In the genomic region with DNA sequence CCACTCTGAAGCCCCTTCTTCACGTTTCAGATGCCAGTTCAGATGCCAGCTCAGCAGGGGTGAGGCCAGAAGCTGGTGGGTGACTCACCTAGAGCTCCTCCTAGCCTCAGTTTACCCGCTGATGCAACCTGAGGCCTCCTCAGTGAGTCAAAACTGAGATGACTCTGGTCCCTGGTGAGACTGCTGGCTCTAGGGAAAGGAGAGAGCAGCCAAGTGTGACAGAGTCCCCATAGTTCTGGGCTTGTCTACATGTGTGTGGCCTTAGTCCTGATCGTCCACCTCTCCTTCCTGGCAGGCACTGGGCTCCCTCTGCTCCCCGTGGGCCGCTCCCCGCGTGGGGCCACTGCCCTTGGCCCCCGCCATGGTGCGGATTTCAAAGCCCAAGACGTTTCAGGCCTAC, we compare ENCODE assay signal across 8 mouse cellular contexts. TPM values are rescaled to one million over a fixed set of nuclear protein-coding genes. Genes with fewer than 3 reads are reported as not detected.
DNase-seq lines count a peak whose midpoint lies in the region; ATAC-seq and TF ChIP-seq lines count a peak whose summit lies in the region.

No protein-coding gene starts in this region.

- H3K36me3 ChIP-seq in lung, embryonic 15.5 days = peaks cover 9% of the 10 kb centered on the region; the same call in 1 of the 2 replicates
- H3K36me3 ChIP-seq in limb, embryonic 14.5 days (ENCODE audit: control insufficient read depth, insufficient read depth, low read length) = peaks cover 7% of the 10 kb centered on the region; the same call in 1 of the 2 replicates
- H3K36me3 ChIP-seq in stomach, postnatal 0 days (ENCODE audit: control insufficient read depth, insufficient read depth, low read length) = no peaks in the 10 kb centered on the region

- TF ChIP-seq POLR2A in limb, embryonic 14.5 days (IDR thresholded peaks at IDR 0.05; ENCODE audit: borderline replicate concordance, extremely low read depth, insufficient read depth, insufficient read length) = no peak

- no peak for DNase-seq in lung, adult 18-20 months
- DNase-seq in cerebellum, postnatal 25 days = peak; percentile 57
- peak; percentile 37 to 41 for DNase-seq in heart, postnatal 36 days
- DNase-seq in limb, embryonic 14.5 days (ENCODE audit: low spot score) = no peak
- no peak for DNase-seq in stomach, postnatal 0 days (ENCODE audit: low spot score)
- DNase-seq in left cerebral cortex, postnatal 14 days (ENCODE audit: low spot score in 2 of 2) = no peak

- WGBS in lung, embryonic 15.5 days = 39% methylated on average over 10 of the region's 10 CpGs
- 59% methylated on average over 10 of the region's 10 CpGs for WGBS in limb, embryonic 14.5 days
- 42% methylated on average over 10 of the region's 10 CpGs for WGBS in stomach, postnatal 0 days

- peak overlapping the region; percentile 95 for H3K4me2 ChIP-seq in lung, embryonic 15.5 days
- peak overlapping the region; percentile 95 for H3K4me2 ChIP-seq in limb, embryonic 14.5 days (replicated peaks; ENCODE audit: low read depth, low read length, severe bottlenecking)
- peak overlapping the region; percentile 100 for H3K4me2 ChIP-seq in stomach, postnatal 0 days (replicated peaks; ENCODE audit: low read depth)

- intact Hi-C loops in heart, postnatal 36 days (cut with DNase I) = loop anchor here (1.0 to 2.0 kb wide), 2 partner anchors 19 to 20 kb away; a partner anchor contains a TSS
- intact Hi-C loops in left cerebral cortex, postnatal 14 days (cut with DNase I) = loop anchor here (5.0 kb wide), 1 partner anchor 75 kb away; no protein-coding TSS in a partner anchor

- TF ChIP-seq EP300 in stomach, postnatal 0 days (optimal IDR thresholded peaks at IDR 0.05) = no peak

- H3K9ac ChIP-seq in lung, embryonic 15.5 days = peak overlapping the region; percentile 84
- peak overlapping the region; percentile 77 for H3K9ac ChIP-seq in limb, embryonic 14.5 days (ENCODE audit: low read depth, low read length, severe bottlenecking)
- H3K9ac ChIP-seq in stomach, postnatal 0 days (ENCODE audit: low read length) = peak overlapping the region; percentile 96

- no peaks in the 10 kb centered on the region for H3K27me3 ChIP-seq in lung, embryonic 15.5 days
- no peaks in the 10 kb centered on the region for H3K27me3 ChIP-seq in limb, embryonic 14.5 days (ENCODE audit: control insufficient read depth, insufficient read depth, low read length)
- H3K27me3 ChIP-seq in stomach, postnatal 0 days (ENCODE audit: control insufficient read depth, insufficient read depth, low read length) = no peaks in the 10 kb centered on the region

- peak overlapping the region; percentile 77 for H3K4me3 ChIP-seq in lung, embryonic 15.5 days
- H3K4me3 ChIP-seq in limb, embryonic 14.5 days (replicated peaks; ENCODE audit: low read length) = peak overlapping the region; percentile 62
- peak overlapping the region; percentile 77 for H3K4me3 ChIP-seq in stomach, postnatal 0 days (ENCODE audit: low read depth, low read length)

- no peak for ATAC-seq in lung, embryonic 15.5 days (ENCODE audit: borderline replicate concordance, extremely low read depth, low FRiP score, low TSS enrichment)
- no peak for ATAC-seq in limb, embryonic 14.5 days (ENCODE audit: low FRiP score, low read depth)
- ATAC-seq in stomach, postnatal 0 days (ENCODE audit: low FRiP score, low TSS enrichment) = peak; percentile 3; the same call in 1 of the 2 replicates
- no peak for ATAC-seq in activated CD4-positive, CD25-positive, alpha-beta regulatory T cell, adult 4 months

- peaks cover 60% of the 10 kb centered on the region for H3K4me1 ChIP-seq in lung, embryonic 15.5 days
- peaks cover 39% of the 10 kb centered on the region for H3K4me1 ChIP-seq in limb, embryonic 14.5 days (ENCODE audit: control insufficient read depth, insufficient read depth, low read length)
- peaks cover 11% of the 10 kb centered on the region for H3K4me1 ChIP-seq in stomach, postnatal 0 days (replicated peaks; ENCODE audit: control insufficient read depth, insufficient read depth)

- H3K9me3 ChIP-seq in lung, embryonic 15.5 days = no peaks in the 10 kb centered on the region
- no peaks in the 10 kb centered on the region for H3K9me3 ChIP-seq in limb, embryonic 14.5 days (ENCODE audit: control insufficient read depth, low read length)
- H3K9me3 ChIP-seq in stomach, postnatal 0 days (ENCODE audit: control insufficient read depth, low read length) = no peaks in the 10 kb centered on the region

- peak overlapping the region; percentile 84 for H3K27ac ChIP-seq in lung, embryonic 15.5 days
- peak overlapping the region; percentile 81; the same call in 1 of the 2 replicates for H3K27ac ChIP-seq in limb, embryonic 14.5 days (replicated peaks; ENCODE audit: low read depth, low read length)
- peak overlapping the region; percentile 92; the same call in 1 of the 2 replicates for H3K27ac ChIP-seq in stomach, postnatal 0 days (replicated peaks)

- TF ChIP-seq CTCF in stomach, postnatal 0 days (IDR thresholded peaks at IDR 0.05; ENCODE audit: low read depth) = no peak

RNA-seq across cellular contexts. Expression of a gene that starts 0.7 kb away (rescaled TPM):
- polyA plus RNA-seq in lung, embryonic 15.5 days (2015; fragmentation: Nextera tagmentation; extraction: Ambion mirVana) = 90.3 and 96.2 TPM in 2 replicates
- total RNA-seq in heart, postnatal 36 days (2021) = 100 to 1,000 TPM in 1 of 2 experiments, 10 to 100 TPM in 1; 91.4 to 110 TPM
- polyA plus RNA-seq in limb, embryonic 14.5 days (2012; rRNA removed) = 144 and 202 TPM in 2 replicates
- polyA plus RNA-seq in limb, embryonic 14.5 days (2014; fragmentation: Nextera tagmentation; extraction: Ambion mirVana) = 131 and 151 TPM in 2 replicates
- 86.0 and 102 TPM in 2 replicates for polyA plus RNA-seq in stomach, postnatal 0 days (2015; fragmentation: Nextera tagmentation; extraction: Ambion mirVana)
- total RNA-seq in left cerebral cortex, postnatal 14 days (2021) = 100 to 1,000 TPM; 247 to 269 TPM
- 100 to 1,000 TPM; 101 to 105 TPM for polyA plus RNA-seq in activated CD4-positive, CD25-positive, alpha-beta regulatory T cell, adult 4 months (2017; shearing (Covaris generic))

RNA-seq across cellular contexts. Expression of a gene that starts 3.8 kb away (rescaled TPM):
- polyA plus RNA-seq in lung, embryonic 15.5 days (2015; fragmentation: Nextera tagmentation; extraction: Ambion mirVana) = 0.26 and 0.51 TPM in 2 replicates
- under 1 TPM; 0.24 to 0.44 TPM for total RNA-seq in heart, postnatal 36 days (2021)
- 2.0 and 2.7 TPM in 2 replicates for polyA plus RNA-seq in limb, embryonic 14.5 days (2012; rRNA removed)
- 0.29 and 0.41 TPM in 2 replicates for polyA plus RNA-seq in limb, embryonic 14.5 days (2014; fragmentation: Nextera tagmentation; extraction: Ambion mirVana)
- 0.08 and 0.18 TPM in 2 replicates for polyA plus RNA-seq in stomach, postnatal 0 days (2015; fragmentation: Nextera tagmentation; extraction: Ambion mirVana)
- under 1 TPM; 0.51 to 0.92 TPM for total RNA-seq in left cerebral cortex, postnatal 14 days (2021)
- 1 to 10 TPM; 2.7 to 2.8 TPM for polyA plus RNA-seq in activated CD4-positive, CD25-positive, alpha-beta regulatory T cell, adult 4 months (2017; shearing (Covaris generic))

RNA-seq across cellular contexts. Expression of a gene that starts 11.3 kb away (rescaled TPM):
- polyA plus RNA-seq in lung, embryonic 15.5 days (2015; fragmentation: Nextera tagmentation; extraction: Ambion mirVana) = 2.5 and 2.8 TPM in 2 replicates
- 1 to 10 TPM; 1.6 TPM for total RNA-seq in heart, postnatal 36 days (2021)
- polyA plus RNA-seq in limb, embryonic 14.5 days (2012; rRNA removed) = 13.6 and 15.0 TPM in 2 replicates
- polyA plus RNA-seq in limb, embryonic 14.5 days (2014; fragmentation: Nextera tagmentation; extraction: Ambion mirVana) = 3.2 and 4.3 TPM in 2 replicates
- polyA plus RNA-seq in stomach, postnatal 0 days (2015; fragmentation: Nextera tagmentation; extraction: Ambion mirVana) = 51.3 and 53.1 TPM in 2 replicates
- total RNA-seq in left cerebral cortex, postnatal 14 days (2021) = 1 to 10 TPM; 2.0 to 2.5 TPM
- 100 to 1,000 TPM; 144 to 253 TPM for polyA plus RNA-seq in activated CD4-positive, CD25-positive, alpha-beta regulatory T cell, adult 4 months (2017; shearing (Covaris generic))

RNA-seq across cellular contexts. Expression of a gene that starts 14.8 kb away (rescaled TPM):
- 260 and 262 TPM in 2 replicates for polyA plus RNA-seq in lung, embryonic 15.5 days (2015; fragmentation: Nextera tagmentation; extraction: Ambion mirVana)
- 10 to 100 TPM; 36.1 to 36.5 TPM for total RNA-seq in heart, postnatal 36 days (2021)
- polyA plus RNA-seq in limb, embryonic 14.5 days (2012; rRNA removed) = 238 and 252 TPM in 2 replicates
- 268 and 269 TPM in 2 replicates for polyA plus RNA-seq in limb, embryonic 14.5 days (2014; fragmentation: Nextera tagmentation; extraction: Ambion mirVana)
- polyA plus RNA-seq in stomach, postnatal 0 days (2015; fragmentation: Nextera tagmentation; extraction: Ambion mirVana) = 118 and 122 TPM in 2 replicates
- 10 to 100 TPM; 48.9 to 49.6 TPM for total RNA-seq in left cerebral cortex, postnatal 14 days (2021)
- polyA plus RNA-seq in activated CD4-positive, CD25-positive, alpha-beta regulatory T cell, adult 4 months (2017; shearing (Covaris generic)) = 100 to 1,000 TPM; 133 to 149 TPM

RNA-seq across cellular contexts. Expression of a gene that starts 18.1 kb away (rescaled TPM):
- 132 and 135 TPM in 2 replicates for polyA plus RNA-seq in lung, embryonic 15.5 days (2015; fragmentation: Nextera tagmentation; extraction: Ambion mirVana)
- 10 to 100 TPM; 61.0 to 62.2 TPM for total RNA-seq in heart, postnatal 36 days (2021)
- 134 and 151 TPM in 2 replicates for polyA plus RNA-seq in limb, embryonic 14.5 days (2012; rRNA removed)
- polyA plus RNA-seq in limb, embryonic 14.5 days (2014; fragmentation: Nextera tagmentation; extraction: Ambion mirVana) = 51.0 and 52.4 TPM in 2 replicates
- 114 and 116 TPM in 2 replicates for polyA plus RNA-seq in stomach, postnatal 0 days (2015; fragmentation: Nextera tagmentation; extraction: Ambion mirVana)
- total RNA-seq in left cerebral cortex, postnatal 14 days (2021) = 100 to 1,000 TPM; 209 to 214 TPM
- polyA plus RNA-seq in activated CD4-positive, CD25-positive, alpha-beta regulatory T cell, adult 4 months (2017; shearing (Covaris generic)) = 10 to 100 TPM; 12.7 to 22.3 TPM

Comparison
In these comparisons a context has a peak if more than half of its experiments do, and no peak if none do; other contexts are left out.
1. DNase-seq: peak in cerebellum, postnatal 25 days (2 of 2) and heart, postnatal 36 days (2 of 2); none in lung, adult 18-20 months (0 of 2), limb, embryonic 14.5 days (single experiment), stomach, postnatal 0 days (single experiment) and left cerebral cortex, postnatal 14 days (0 of 2).
2. Peak in every context shown above with its lines, with median percentiles within 50 percentile points of each other: H3K27ac ChIP-seq, H3K4me2 ChIP-seq, H3K4me3 ChIP-seq and H3K9ac ChIP-seq.